8 mouse cellular contexts compared by ENCODE assay signal in genomic region chr4:130171951-130172765, GRCm38 (mm10). TPM values are rescaled to one million over a fixed set of nuclear protein-coding genes. Genes with fewer than 3 reads are reported as not detected.
DNase-seq lines count a peak whose midpoint lies in the region; ATAC-seq lines count a peak whose summit lies in the region.

No protein-coding gene starts in this region.

- H3K36me3 ChIP-seq in heart, embryonic 14.5 days (ENCODE audit: control insufficient read depth, insufficient read depth, low read length), result no peaks in the 10 kb centered on the region
- no peaks in the 10 kb centered on the region for H3K36me3 ChIP-seq in limb, embryonic 10.5 days
- no peaks in the 10 kb centered on the region for H3K36me3 ChIP-seq in stomach, embryonic 15.5 days
- no peaks in the 10 kb centered on the region for H3K36me3 ChIP-seq in hindbrain, embryonic 12.5 days

- 12% methylated on average over 11 of the region's 11 CpGs for WGBS in heart, embryonic 14.5 days
- 64% methylated on average over 11 of the region's 11 CpGs for WGBS in limb, embryonic 10.5 days
- WGBS in stomach, embryonic 15.5 days, result 31% methylated on average over 11 of the region's 11 CpGs
- WGBS in hindbrain, embryonic 12.5 days, result 67% methylated on average over 11 of the region's 11 CpGs

- peak overlapping the region; percentile 58 for H3K9ac ChIP-seq in heart, embryonic 14.5 days (ENCODE audit: low read length)
- H3K9ac ChIP-seq in stomach, embryonic 15.5 days, result no peak overlapping the region
- H3K9ac ChIP-seq in hindbrain, embryonic 12.5 days, result no peak overlapping the region

- ATAC-seq in heart, embryonic 14.5 days (ENCODE audit: insufficient number of reproducible peaks, insufficient read depth, low FRiP score, low read depth), result peak; percentile 27
- no peak for ATAC-seq in stomach, embryonic 15.5 days (ENCODE audit: insufficient read depth, low FRiP score, low read depth)
- ATAC-seq in hindbrain, embryonic 12.5 days (ENCODE audit: low FRiP score), result no peak
- ATAC-seq in CD4-positive, CD25-positive, alpha-beta regulatory T cell, adult 4 months, result no peak

- H3K4me3 ChIP-seq in heart, embryonic 14.5 days (ENCODE audit: control insufficient read depth in 1 of 2, insufficient read depth in 1 of 2, low read depth in 1 of 2, low read length in 2 of 2), result peak overlapping the region; percentile 4 to 6; a peak in 2 of 4 replicates
- peak overlapping the region; percentile 24; the same call in 1 of the 2 replicates for H3K4me3 ChIP-seq in limb, embryonic 10.5 days
- 0 out of 2 replicates have a peak overlapping the region, but pooled peaks have one; percentile 3 for H3K4me3 ChIP-seq in stomach, embryonic 15.5 days (replicated peaks)
- H3K4me3 ChIP-seq in hindbrain, embryonic 12.5 days, result no peak overlapping the region

- peak overlapping the region; percentile 70 to 88 for H3K27ac ChIP-seq in heart, embryonic 14.5 days (replicated peaks in 1 of 2; ENCODE audit: control insufficient read depth in 1 of 2, insufficient read depth in 1 of 2, low read depth in 2 of 2, low read length in 2 of 2)
- peak overlapping the region; percentile 85 for H3K27ac ChIP-seq in limb, embryonic 10.5 days
- H3K27ac ChIP-seq in stomach, embryonic 15.5 days, result peak overlapping the region; percentile 44; the same call in 1 of the 2 replicates
- no peak overlapping the region for H3K27ac ChIP-seq in hindbrain, embryonic 12.5 days

- H3K4me2 ChIP-seq in heart, embryonic 14.5 days (ENCODE audit: low read length), result peak overlapping the region; percentile 80
- peak overlapping the region; percentile 70 for H3K4me2 ChIP-seq in stomach, embryonic 15.5 days
- no peak overlapping the region for H3K4me2 ChIP-seq in hindbrain, embryonic 12.5 days (replicated peaks)

- no peaks in the 10 kb centered on the region for H3K9me3 ChIP-seq in heart, embryonic 14.5 days (ENCODE audit: control insufficient read depth, low read length)
- no peaks in the 10 kb centered on the region for H3K9me3 ChIP-seq in limb, embryonic 10.5 days (replicated peaks)
- no peaks in the 10 kb centered on the region for H3K9me3 ChIP-seq in stomach, embryonic 15.5 days
- no peaks in the 10 kb centered on the region for H3K9me3 ChIP-seq in hindbrain, embryonic 12.5 days (replicated peaks)

- DNase-seq in spleen, postnatal 10 days (ENCODE audit: low spot score in 2 of 2), result peak; percentile 24 to 31
- no peak for DNase-seq in spleen, adult 12 weeks (ENCODE audit: low spot score)
- DNase-seq in limb, embryonic 10.5 days (ENCODE audit: low spot score), result peak; percentile 67
- no peak for DNase-seq in spleen, adult 18-20 months

- H3K27me3 ChIP-seq in heart, embryonic 14.5 days (ENCODE audit: control insufficient read depth, insufficient read depth, low read length), result no peaks in the 10 kb centered on the region
- H3K27me3 ChIP-seq in limb, embryonic 10.5 days (ENCODE audit: low read depth, poor library complexity, severe bottlenecking), result peaks cover 54% of the 10 kb centered on the region
- peaks cover 5% of the 10 kb centered on the region; the same call in 1 of the 2 replicates for H3K27me3 ChIP-seq in stomach, embryonic 15.5 days (replicated peaks)
- H3K27me3 ChIP-seq in hindbrain, embryonic 12.5 days, result peaks cover 43% of the 10 kb centered on the region

- H3K4me1 ChIP-seq in heart, embryonic 14.5 days (ENCODE audit: control insufficient read depth in 2 of 2, insufficient read depth in 2 of 2, low read length in 2 of 2), result peaks cover 80 to 89% of the 10 kb centered on the region in 2 experiments
- H3K4me1 ChIP-seq in limb, embryonic 10.5 days, result peaks cover 80% of the 10 kb centered on the region
- H3K4me1 ChIP-seq in stomach, embryonic 15.5 days, result peaks cover 67% of the 10 kb centered on the region
- peaks cover 58% of the 10 kb centered on the region for H3K4me1 ChIP-seq in hindbrain, embryonic 12.5 days

RNA-seq across cellular contexts. Expression of gene Tinagl1, which starts 2.8 kb away (rescaled TPM):
- polyA plus RNA-seq in heart, embryonic 14.5 days (2014; fragmentation: Nextera tagmentation; extraction: Ambion mirVana), result 31.5 and 34.4 TPM in 2 replicates
- 8.0 and 8.1 TPM in 2 replicates for polyA plus RNA-seq in limb, embryonic 10.5 days (2016; fragmentation: Nextera tagmentation; extraction: Ambion mirVana)
- polyA plus RNA-seq in stomach, embryonic 15.5 days (2015; fragmentation: Nextera tagmentation; extraction: Ambion mirVana), result 63.1 and 64.4 TPM in 2 replicates
- polyA plus RNA-seq in hindbrain, embryonic 12.5 days (2016; fragmentation: Nextera tagmentation; extraction: Ambion mirVana), result 10.6 and 11.0 TPM in 2 replicates
- not detected for polyA plus RNA-seq in CD4-positive, CD25-positive, alpha-beta regulatory T cell, adult 4 months (2017; shearing (Covaris generic))

RNA-seq across cellular contexts. Expression of gene Hcrtr1, which starts 33.0 kb away (rescaled TPM):
- 0.15 TPM in 1 of 2 replicates, not detected in the other for polyA plus RNA-seq in heart, embryonic 14.5 days (2014; fragmentation: Nextera tagmentation; extraction: Ambion mirVana)
- polyA plus RNA-seq in limb, embryonic 10.5 days (2016; fragmentation: Nextera tagmentation; extraction: Ambion mirVana), result 0.18 TPM in 1 of 2 replicates, not detected in the other
- polyA plus RNA-seq in stomach, embryonic 15.5 days (2015; fragmentation: Nextera tagmentation; extraction: Ambion mirVana), result 0.23 and 0.42 TPM in 2 replicates
- polyA plus RNA-seq in hindbrain, embryonic 12.5 days (2016; fragmentation: Nextera tagmentation; extraction: Ambion mirVana), result 1.0 and 1.3 TPM in 2 replicates
- polyA plus RNA-seq in CD4-positive, CD25-positive, alpha-beta regulatory T cell, adult 4 months (2017; shearing (Covaris generic)), result not detected

RNA-seq across cellular contexts. Expression of gene Gm853, which starts 50.0 kb away (rescaled TPM):
- polyA plus RNA-seq in heart, embryonic 14.5 days (2014; fragmentation: Nextera tagmentation; extraction: Ambion mirVana), result not detected in 2 replicates
- not detected in 2 replicates for polyA plus RNA-seq in limb, embryonic 10.5 days (2016; fragmentation: Nextera tagmentation; extraction: Ambion mirVana)
- not detected in 2 replicates for polyA plus RNA-seq in stomach, embryonic 15.5 days (2015; fragmentation: Nextera tagmentation; extraction: Ambion mirVana)
- polyA plus RNA-seq in hindbrain, embryonic 12.5 days (2016; fragmentation: Nextera tagmentation; extraction: Ambion mirVana), result 1.1 and 1.4 TPM in 2 replicates
- polyA plus RNA-seq in CD4-positive, CD25-positive, alpha-beta regulatory T cell, adult 4 months (2017; shearing (Covaris generic)), result not detected

Comparison
In these comparisons a context has a peak if more than half of its experiments do, and no peak if none do; other contexts are left out.
1. DNase-seq: peak in spleen, postnatal 10 days (2 of 2) and limb, embryonic 10.5 days (single experiment); none in spleen, adult 12 weeks (single experiment) and spleen, adult 18-20 months (0 of 2).